Mouse (Mus musculus) neural tube, embryonic 10.5 days (tissue): Measurements from ENCODE around the gene Ppp1r13l.

Experiments used
- DNase-seq: peaks from one replicate; pipeline ENCODE4 v3.0.0-alpha.2; 2017; ENCODE audit warnings: low spot score; ENCODE audit errors: extremely low spot score

The Ppp1r13l gene

GRCm38 (mm10) chr7:19365376-19365775 is 5.8 kb downstream of the Ppp1r13l start:
- no peak for DNase-seq

GRCm38 (mm10) chr7:19368380-19368779 is 8.8 kb downstream of the Ppp1r13l start:
- DNase-seq = no peak

- DNase-seq = peak; percentile 76
Measured at GRCm38 (mm10) chr7:19369823-19370425, 10.4 kb downstream of the Ppp1r13l start.

- DNase-seq = no peak
Measured at GRCm38 (mm10) chr7:19373367-19373766, 13.8 kb downstream of the Ppp1r13l start.

- no peak for DNase-seq
Measured at GRCm38 (mm10) chr7:19375368-19375767, 15.8 kb downstream of the Ppp1r13l start.

GRCm38 (mm10) chr7:19376019-19376418 is 16.5 kb downstream of the Ppp1r13l start:
- DNase-seq = no peak

- DNase-seq = no peak
Measured at GRCm38 (mm10) chr7:19378049-19378448, 18.5 kb downstream of the Ppp1r13l start.

GRCm38 (mm10) chr7:19381377-19382165 is 22.0 kb downstream of the Ppp1r13l start, which contains the start of gene Ercc2:
Gene Ercc2 (plus strand): TSS chr7:19382010.
- peak; percentile 99 for DNase-seq

- DNase-seq = no peak
Measured at GRCm38 (mm10) chr7:19382166-19382541, 22.6 kb downstream of the Ppp1r13l start.

GRCm38 (mm10) chr7:19383708-19384107 is 24.2 kb downstream of the Ppp1r13l start:
- DNase-seq = no peak

GRCm38 (mm10) chr7:19388699-19389413 is 29.3 kb downstream of the Ppp1r13l start:
- no peak for DNase-seq

GRCm38 (mm10) chr7:19394484-19394883 is 34.9 kb downstream of the Ppp1r13l start:
- no peak for DNase-seq

GRCm38 (mm10) chr7:19399496-19400280 is 40.1 kb downstream of the Ppp1r13l start:
- DNase-seq = no peak

- no peak for DNase-seq
Measured at GRCm38 (mm10) chr7:19400946-19401345, 41.4 kb downstream of the Ppp1r13l start.

- DNase-seq = no peak
Measured at GRCm38 (mm10) chr7:19402535-19403112, 43.1 kb downstream of the Ppp1r13l start.

- DNase-seq = peak; percentile 47
Measured at GRCm38 (mm10) chr7:19403731-19404296, 44.3 kb downstream of the Ppp1r13l start, which contains the start of gene Klc3. Gene Klc3 (minus strand): TSS chr7:19404104.

- no peak for DNase-seq
Measured at GRCm38 (mm10) chr7:19404476-19404875, 44.9 kb downstream of the Ppp1r13l start, which contains the start of gene Ckm. Gene Ckm (plus strand): TSS chr7:19404776.

GRCm38 (mm10) chr7:19405417-19405816 is 45.9 kb downstream of the Ppp1r13l start:
- peak; percentile 91 for DNase-seq

GRCm38 (mm10) chr7:19409753-19410152 is 50.2 kb downstream of the Ppp1r13l start:
- DNase-seq = no peak

- DNase-seq = no peak
Measured at GRCm38 (mm10) chr7:19410766-19411344, 51.3 kb downstream of the Ppp1r13l start.
